24 mouse cellular contexts compared by ENCODE assay signal in genomic region chr6:29622273-29622672, GRCm38 (mm10). TPM values are rescaled to one million over a fixed set of nuclear protein-coding genes. Genes with fewer than 3 reads are reported as not detected.
A peak's percentile ranks its signal among the peaks of the same experiment; 100 is the strongest.
DNase-seq lines count a peak whose midpoint lies in the region; ATAC-seq lines count a peak whose summit lies in the region.
"Had no signal": no experiment of that assay in that cellular context is flagged by ENCODE, and none has a peak within 500 bp of the region (broad histone marks: within the 10 kb centered on the region; RNA-seq: fewer than 3 reads in every experiment).

No protein-coding gene starts in this region.

- no peaks in the 10 kb centered on the region for H3K36me3 ChIP-seq in midbrain, embryonic 11.5 days (ENCODE audit: control insufficient read depth, insufficient read depth, low read length)
- H3K36me3 ChIP-seq: G1E had no signal

- H3K27ac ChIP-seq in midbrain, embryonic 11.5 days (ENCODE audit: low read depth, low read length) = no peak overlapping the region

- H3K9me3 ChIP-seq in midbrain, embryonic 11.5 days (ENCODE audit: control insufficient read depth, low read length) = no peaks in the 10 kb centered on the region
- H3K9me3 ChIP-seq: G1E had no signal

- DNase-seq in ES-CJ7 (ENCODE audit: low read depth, low spot score) (peak; percentile 68), R1 (ENCODE audit: low read depth, low spot score) (peak; percentile 62), ZHBTc4 (ENCODE audit: low read depth, low spot score) (peak; percentile 70)
- no peak for DNase-seq in lung, postnatal 36 days
- no peak for DNase-seq in midbrain, embryonic 11.5 days (ENCODE audit: low spot score, missing footprints)
- DNase-seq in left cerebral cortex, adult 9 months (ENCODE audit: low spot score in 2 of 2) = no peak
- DNase-seq: adrenal gland, adult 2 months; adrenal gland, adult 8-10 months; adrenal gland, postnatal 10 days; adrenal gland, postnatal 14 days; adrenal gland, postnatal 25 days; adrenal gland, postnatal 36 days; B cell, adult 2 months; cerebellum, adult 11 months; cerebellum, adult 11-12 months; cerebellum, adult 18-20 months; cerebellum, adult 2 months; cerebellum, adult 8-10 months; cerebellum, adult 9-10 months had no signal

- no peak overlapping the region for H3K9ac ChIP-seq in midbrain, embryonic 11.5 days (ENCODE audit: low read length)

- no peak overlapping the region for H3K4me3 ChIP-seq in midbrain, embryonic 11.5 days (ENCODE audit: low read depth, low read length)

- no peaks in the 10 kb centered on the region for H3K27me3 ChIP-seq in midbrain, embryonic 11.5 days (ENCODE audit: control insufficient read depth, insufficient read depth, low read length)
- H3K27me3 ChIP-seq: CH12.LX had no signal

- no peak overlapping the region for H3K4me2 ChIP-seq in midbrain, embryonic 11.5 days

- ATAC-seq in midbrain, embryonic 11.5 days (ENCODE audit: low FRiP score) = no peak
- ATAC-seq: activated CD4-positive, CD25-positive, alpha-beta regulatory T cell, adult 4 months; CD4-positive, CD25-positive, alpha-beta regulatory T cell, adult 4 months; Patski had no signal

- no peaks in the 10 kb centered on the region for H3K4me1 ChIP-seq in midbrain, embryonic 11.5 days (ENCODE audit: control insufficient read depth, insufficient read depth, low read length)

- WGBS in midbrain, embryonic 11.5 days = 57% methylated on average over 6 of the region's 6 CpGs

RNA-seq across cellular contexts. Expression of gene Tnpo3, which starts 12.6 kb away (rescaled TPM):
- 120 and 127 TPM in 2 replicates for polyA plus RNA-seq in midbrain, embryonic 11.5 days (2014; fragmentation: Nextera tagmentation; extraction: Ambion mirVana)

Comparison
In these comparisons a context has a peak if more than half of its experiments do, and no peak if none do; other contexts are left out.
1. DNase-seq: peak in ES-CJ7 (single experiment), R1 (single experiment) and ZHBTc4 (single experiment); none in lung, postnatal 36 days (single experiment), midbrain, embryonic 11.5 days (single experiment) and left cerebral cortex, adult 9 months (0 of 2).